Mouse (Mus musculus) small intestine, adult 2 months (tissue): Measurements from ENCODE around the gene Erich4.

Experiments
- CTCF ChIP-seq: fragments of 200-500 bp; IDR thresholded peaks from 2 replicates; pipeline ENCODE4 v1.5.1; 2012; ENCODE audit warnings: low read depth, mild to moderate bottlenecking, control low read depth, inconsistent platforms, low read length, moderate library complexity, mixed read lengths; ENCODE audit not compliant: insufficient replicate concordance, insufficient read length; ENCODE audit errors: extremely low read depth
- POLR2A ChIP-seq: fragments of 200-500 bp; IDR thresholded peaks from 2 replicates; pipeline ENCODE4 v1.6.1; 2012; ENCODE audit warnings: low read depth, mild to moderate bottlenecking, control low read depth, inconsistent platforms, low read length, moderate library complexity

- TF ChIP-seq CTCF: no peak
- no peak for TF ChIP-seq POLR2A
These were observed 20.7 kb upstream of the Erich4 start for GRCm38 (mm10) chr7:25636373-25636772.
